Mouse (Mus musculus): ENCODE results near the gene Mars. TPM values are rescaled to one million over a fixed set of nuclear protein-coding genes. Genes with fewer than 3 reads are reported as not detected.

Gene Mars
- total and polyA plus RNA-seq, 3 experiments, result 143 to 224 (median 161) TPM

- Histone ChIP-seq H3K4me3 (replicated peaks in 1 of 3; ENCODE audit: low read depth in 2 of 3, low read length in 2 of 3, poor library complexity in 1 of 3) (no peak overlapping the region), H3K79me2 (replicated peaks; ENCODE audit: control insufficient read depth, extremely low read depth, insufficient read depth, poor library complexity, severe bottlenecking) (no peaks in the 10 kb centered on the region), H3K27ac (ENCODE audit: insufficient read depth, low read depth) (no peak overlapping the region), H3K36me3 (replicated peaks in 1 of 2; ENCODE audit: control insufficient read depth in 1 of 2, insufficient read depth in 1 of 2, low read length in 1 of 2) (peaks cover under 1 to 22% of the 10 kb centered on the region in 2 experiments), H3K9ac (ENCODE audit: insufficient read depth, low read depth) (no peak overlapping the region), H3K4me2 (ENCODE audit: insufficient read depth, low read depth, poor library complexity, severe bottlenecking) (no peak overlapping the region), H3K4me1 (ENCODE audit: control insufficient read depth in 1 of 2, insufficient read depth in 2 of 2) (peaks cover 0 to 9% of the 10 kb centered on the region in 2 experiments; a peak in 2 of 4 replicates), H3K27me3 (replicated peaks) (peaks cover 14% of the 10 kb centered on the region), H3K9me3 (replicated peaks; ENCODE audit: low read length) (no peaks in the 10 kb centered on the region)
- TF ChIP-seq MAX (IDR thresholded peaks at IDR 0.05; ENCODE audit: low read length) (no peak), UBTF (IDR thresholded peaks at IDR 0.05; ENCODE audit: low read depth, low read length) (no peak), USF2 (conservative IDR thresholded peaks at IDR 0.05; ENCODE audit: low read depth, low read length) (0 out of 2 replicates have a peak, but pooled peaks have one; percentile 9)
- in situ Hi-C loops (cut with MboI; ENCODE audit: low pct_ligation_motif_present, low pct_unique_long_range_greater_than_20kb, low sequenced_read_pairs), result no loop called here
- dilution Hi-C loops (cut with MboI; ENCODE audit: extremely low pct_ligation_motif_present, extremely low pct_unique_long_range_greater_than_20kb, low sequenced_read_pairs), result no loop called here
- DNase-seq (ENCODE audit: extremely low read depth), result no peak
Observed at GRCm38 (mm10) chr10:127335271-127335670, 23.7 kb upstream of the Mars start.

DNA sequence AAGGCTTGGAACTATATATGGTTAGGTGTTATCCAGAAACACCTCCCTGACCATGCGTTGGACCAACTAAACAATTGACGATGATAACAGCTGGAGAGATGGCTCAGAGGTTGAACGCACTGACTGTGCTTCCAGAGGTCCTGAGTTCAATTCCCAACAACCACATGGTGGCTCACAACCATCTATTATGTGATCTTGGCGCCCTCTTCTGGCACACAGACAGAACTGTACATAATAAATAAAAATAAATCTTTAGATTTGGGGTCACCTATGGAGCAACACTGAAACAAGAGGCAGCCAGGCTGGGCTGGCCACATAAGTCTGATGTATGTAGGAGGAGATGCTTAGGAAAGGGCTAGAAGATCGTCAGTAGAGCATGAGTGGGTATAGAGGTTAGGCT lies 21.6 kb upstream of the Mars start:
- no peak for DNase-seq (ENCODE audit: extremely low read depth)
- Histone ChIP-seq H3K4me2 (ENCODE audit: insufficient read depth, low read depth, poor library complexity, severe bottlenecking) (no peak overlapping the region), H3K4me1 (ENCODE audit: control insufficient read depth in 1 of 2, insufficient read depth in 2 of 2) (peaks cover 0 to 5% of the 10 kb centered on the region in 2 experiments; a peak in 1 of 4 replicates), H3K79me2 (replicated peaks; ENCODE audit: control insufficient read depth, extremely low read depth, insufficient read depth, poor library complexity, severe bottlenecking) (no peaks in the 10 kb centered on the region), H3K9me3 (replicated peaks; ENCODE audit: low read length) (no peaks in the 10 kb centered on the region), H3K9ac (ENCODE audit: insufficient read depth, low read depth) (no peak overlapping the region), H3K27me3 (replicated peaks) (peaks cover 2% of the 10 kb centered on the region), H3K36me3 (replicated peaks in 1 of 2; ENCODE audit: control insufficient read depth in 1 of 2, insufficient read depth in 1 of 2, low read length in 1 of 2) (peaks cover 16 to 43% of the 10 kb centered on the region in 2 experiments), H3K27ac (ENCODE audit: insufficient read depth, low read depth) (no peak overlapping the region), H3K4me3 (replicated peaks in 1 of 3; ENCODE audit: low read depth in 2 of 3, low read length in 2 of 3, poor library complexity in 1 of 3) (no peak overlapping the region)
- in situ Hi-C loops (cut with MboI; ENCODE audit: low pct_ligation_motif_present, low pct_unique_long_range_greater_than_20kb, low sequenced_read_pairs) (no loop called here), dilution Hi-C loops (cut with MboI; ENCODE audit: extremely low pct_ligation_motif_present, extremely low pct_unique_long_range_greater_than_20kb, low sequenced_read_pairs) (no loop called here)
- TF ChIP-seq SMC3 (IDR thresholded peaks at IDR 0.05; ENCODE audit: low read depth, low read length) (peak; percentile 13; the same call in 1 of the 2 replicates), CTCF (conservative IDR thresholded peaks at IDR 0.05 in 1 of 2, IDR thresholded peaks at IDR 0.05 in 1 of 2; ENCODE audit: low read depth in 2 of 2, low read length in 2 of 2) (peak; percentile 23 to 69; a peak in 2 of 4 replicates), POLR2A (IDR thresholded peaks at IDR 0.05; ENCODE audit: low read depth, low read length) (no peak), MYC (IDR thresholded peaks at IDR 0.05; ENCODE audit: low read depth, low read length) (peak; percentile 68), RAD21 (IDR thresholded peaks at IDR 0.05; ENCODE audit: low read depth, low read length) (peak; percentile 48)

GRCm38 (mm10) chr10:127332211-127332874 lies 20.8 kb upstream of the Mars start:
- peaks cover 0 to 5% of the 10 kb centered on the region in 2 experiments; a peak in 1 of 4 replicates for H3K4me1 ChIP-seq (ENCODE audit: control insufficient read depth in 1 of 2, insufficient read depth in 2 of 2)
- H3K9ac ChIP-seq (ENCODE audit: insufficient read depth, low read depth), result no peak overlapping the region
- no peaks in the 10 kb centered on the region for H3K27me3 ChIP-seq (replicated peaks)
- in situ Hi-C loops (cut with MboI; ENCODE audit: low pct_ligation_motif_present, low pct_unique_long_range_greater_than_20kb, low sequenced_read_pairs) (no loop called here), dilution Hi-C loops (cut with MboI; ENCODE audit: extremely low pct_ligation_motif_present, extremely low pct_unique_long_range_greater_than_20kb, low sequenced_read_pairs) (no loop called here)
- TF ChIP-seq ZC3H11A (IDR thresholded peaks at IDR 0.05; ENCODE audit: low read depth, low read length), result no peak
- no peak for TF ChIP-seq E2F4 (IDR thresholded peaks at IDR 0.05; ENCODE audit: insufficient replicate concordance, low read depth, low read length)
- no peak for TF ChIP-seq CHD2 (IDR thresholded peaks at IDR 0.05; ENCODE audit: low read length)
- TF ChIP-seq ZNF384 (IDR thresholded peaks at IDR 0.05; ENCODE audit: low read depth, low read length), result no peak
- peak in 1 of 2 experiments; percentile 28; a peak in 1 of 4 replicates for TF ChIP-seq CTCF (conservative IDR thresholded peaks at IDR 0.05 in 1 of 2, IDR thresholded peaks at IDR 0.05 in 1 of 2; ENCODE audit: low read depth in 2 of 2, low read length in 2 of 2)
- TF ChIP-seq MXI1 (IDR thresholded peaks at IDR 0.05; ENCODE audit: low read depth, low read length), result no peak
- no peak for TF ChIP-seq USF1 (IDR thresholded peaks at IDR 0.05; ENCODE audit: low read depth, low read length)
- TF ChIP-seq RAD21 (IDR thresholded peaks at IDR 0.05; ENCODE audit: low read depth, low read length), result no peak
- no peak overlapping the region for H3K27ac ChIP-seq (ENCODE audit: insufficient read depth, low read depth)
- H3K4me3 ChIP-seq (replicated peaks in 1 of 3; ENCODE audit: low read depth in 2 of 3, low read length in 2 of 3, poor library complexity in 1 of 3), result no peak overlapping the region
- no peak overlapping the region for H3K4me2 ChIP-seq (ENCODE audit: insufficient read depth, low read depth, poor library complexity, severe bottlenecking)
- H3K9me3 ChIP-seq (replicated peaks; ENCODE audit: low read length), result no peaks in the 10 kb centered on the region
- H3K79me2 ChIP-seq (replicated peaks; ENCODE audit: control insufficient read depth, extremely low read depth, insufficient read depth, poor library complexity, severe bottlenecking), result no peaks in the 10 kb centered on the region
- H3K36me3 ChIP-seq (replicated peaks in 1 of 2; ENCODE audit: control insufficient read depth in 1 of 2, insufficient read depth in 1 of 2, low read length in 1 of 2), result peaks cover 21 to 51% of the 10 kb centered on the region in 2 experiments
- DNase-seq (ENCODE audit: extremely low read depth), result no peak

Data from CH12.LX (cell line).